Mouse (Mus musculus) liver, adult 2 months (tissue): ENCODE measurements around the gene Apobec1.

ENCODE experiments used
- CTCF ChIP-seq: fragments of 200-500 bp; IDR thresholded peaks from 2 replicates; pipeline ENCODE4 v1.5.1; 2011; ENCODE audit warnings: low read depth, low read length, control low read depth
- POLR2A ChIP-seq: fragments of 200-500 bp; IDR thresholded peaks from 2 replicates; pipeline ENCODE4 v1.6.1; 2011; ENCODE audit warnings: low read length, control low read depth; ENCODE audit not compliant: insufficient read depth; ENCODE audit errors: extremely low read depth

DNA sequence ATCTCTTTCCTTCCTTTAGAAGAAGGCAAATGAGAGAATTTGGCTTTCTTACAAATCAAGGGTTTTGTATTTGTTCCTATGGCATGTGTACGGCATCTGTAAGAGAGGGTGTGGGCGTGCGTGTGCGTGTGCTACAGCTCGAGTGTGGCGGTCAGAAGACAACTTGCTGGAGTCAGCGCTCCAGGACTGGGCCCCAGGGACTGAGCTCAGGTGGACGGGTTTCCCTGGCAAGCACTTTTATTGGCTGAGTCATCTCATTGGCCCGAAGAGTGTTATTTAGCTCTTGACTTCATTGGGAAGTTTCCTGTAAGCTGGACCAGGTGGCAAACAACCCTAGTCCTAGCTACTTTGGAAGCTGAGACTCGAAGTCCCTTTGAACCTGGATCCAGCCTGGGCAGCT lies 56.3 kb downstream of the Apobec1 start:
- no peak for TF ChIP-seq CTCF
- no peak for TF ChIP-seq POLR2A
